Mouse (Mus musculus) MEL (cell line): ENCODE data around the gene Mroh2a.

ENCODE experiments used
- CTCF ChIP-seq, 3 experiments: IDR thresholded peaks in 2 of 3; conservative IDR thresholded peaks in 1 of 3; 2 replicates each; pipeline ENCODE4 v1.5.1; 2011 to 2012; ENCODE audit warnings: low read length in 3 of 3, low read depth in 2 of 3, mild to moderate bottlenecking in 2 of 3, improper control_type of control experiment in 1 of 3, inconsistent platforms in 1 of 3, mixed read lengths in 1 of 3, moderate library complexity in 1 of 3; ENCODE audit not compliant: control insufficient read depth in 1 of 3, insufficient read depth in 1 of 3, poor library complexity in 1 of 3, severe bottlenecking in 1 of 3
- MYC ChIP-seq: IDR thresholded peaks from 2 replicates; pipeline ENCODE4 v1.6.1; 2011; ENCODE audit warnings: low read depth, mild to moderate bottlenecking, low read length, improper control_type of control experiment, moderate library complexity
- NRF1 ChIP-seq: IDR thresholded peaks from 2 replicates; pipeline ENCODE4 v1.6.1; 2014; ENCODE audit warnings: low read depth, mild to moderate bottlenecking, inconsistent platforms, low read length, improper control_type of control experiment, moderate library complexity; ENCODE audit not compliant: poor library complexity, insufficient read depth, severe bottlenecking
- POLR2A ChIP-seq, 2 experiments: IDR thresholded peaks; 2 replicates each; pipeline ENCODE4 v1.6.1; 2011 to 2012; ENCODE audit warnings: low read length in 2 of 2, mild to moderate bottlenecking in 2 of 2, control low read depth in 1 of 2, improper control_type of control experiment in 1 of 2, low read depth in 1 of 2, moderate library complexity in 1 of 2; ENCODE audit not compliant: control insufficient read depth in 1 of 2, insufficient read depth in 1 of 2, poor library complexity in 1 of 2
- SIN3A ChIP-seq: IDR thresholded peaks from 2 replicates; pipeline ENCODE4 v1.6.1; 2012; ENCODE audit warnings: low read length, improper control_type of control experiment, inconsistent platforms

DNA sequence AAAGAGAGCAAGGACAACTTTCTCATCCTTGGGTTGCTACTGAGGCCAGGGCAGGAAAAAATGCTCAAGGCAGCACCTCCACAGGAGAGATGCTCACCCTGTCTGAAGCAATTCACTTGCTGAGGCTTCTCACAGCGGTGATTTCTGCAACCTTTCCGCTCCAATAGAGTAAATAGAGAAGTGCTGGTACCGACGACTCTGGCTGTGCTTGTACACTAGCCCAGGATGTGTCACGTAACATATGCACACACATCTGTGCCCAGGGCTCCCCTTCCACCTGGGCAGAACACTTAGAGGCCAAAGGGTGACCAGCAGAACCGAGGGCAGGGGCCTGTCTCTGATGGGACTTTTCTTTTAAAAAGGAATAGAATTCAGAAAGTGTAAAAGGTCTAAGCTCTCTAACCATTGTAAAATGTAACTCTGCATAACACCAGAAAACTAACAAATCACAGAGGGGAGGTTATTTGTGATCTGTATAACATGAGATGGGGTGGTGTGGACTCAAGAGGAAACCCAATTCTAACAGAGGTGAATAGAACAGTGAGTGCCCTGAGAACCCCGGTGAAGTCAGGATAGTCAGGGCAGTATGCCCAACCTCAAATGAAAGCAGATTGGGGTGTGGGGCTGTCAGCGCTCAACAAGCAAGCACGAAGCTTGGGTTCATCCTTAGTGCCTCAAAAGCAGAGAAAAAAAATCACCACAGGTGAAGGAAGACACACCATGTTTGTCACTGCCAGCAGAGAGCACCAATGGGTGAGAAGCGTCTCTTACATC, 34.0 kb downstream of the Mroh2a start:
- TF ChIP-seq NRF1, result no peak
- no peak for TF ChIP-seq POLR2A (IDR thresholded peaks at IDR 0.05; ENCODE audit: control insufficient read depth in 1 of 2, insufficient read depth in 1 of 2, low read depth in 1 of 2, low read length in 2 of 2, poor library complexity in 1 of 2)
- no peak for TF ChIP-seq CTCF (IDR thresholded peaks at IDR 0.05 in 2 of 3, conservative IDR thresholded peaks at IDR 0.05 in 1 of 3; ENCODE audit: control insufficient read depth in 1 of 3, insufficient read depth in 1 of 3, low read depth in 2 of 3, low read length in 3 of 3, poor library complexity in 1 of 3, severe bottlenecking in 1 of 3)
- TF ChIP-seq MYC, result no peak
- TF ChIP-seq SIN3A, result no peak
